Mouse (Mus musculus) mouse embryonic stem cell (cell line): ENCODE data around the gene Atp6v1g1.

Experiments
- in situ Hi-C, 2 experiments: fragments of 300-500 bp; cut with MboI; formaldehyde crosslinking; loops; 1 replicate in 1 of 2; 3 replicates in 1 of 2; pipeline ENCODE4 v1.14.3; 2019 to 2020; ENCODE audit warnings: low sequenced_read_pairs in 2 of 2, low pct_unique_long_range_greater_than_20kb in 1 of 2, mixed read lengths in 1 of 2; ENCODE audit not compliant: unreplicated experiment in 1 of 2

Gene Atp6v1g1

GRCm38 (mm10) chr4:63562742-63563141 is 18.2 kb downstream of the Atp6v1g1 start:
- in situ Hi-C loops = no loop called here

DNA sequence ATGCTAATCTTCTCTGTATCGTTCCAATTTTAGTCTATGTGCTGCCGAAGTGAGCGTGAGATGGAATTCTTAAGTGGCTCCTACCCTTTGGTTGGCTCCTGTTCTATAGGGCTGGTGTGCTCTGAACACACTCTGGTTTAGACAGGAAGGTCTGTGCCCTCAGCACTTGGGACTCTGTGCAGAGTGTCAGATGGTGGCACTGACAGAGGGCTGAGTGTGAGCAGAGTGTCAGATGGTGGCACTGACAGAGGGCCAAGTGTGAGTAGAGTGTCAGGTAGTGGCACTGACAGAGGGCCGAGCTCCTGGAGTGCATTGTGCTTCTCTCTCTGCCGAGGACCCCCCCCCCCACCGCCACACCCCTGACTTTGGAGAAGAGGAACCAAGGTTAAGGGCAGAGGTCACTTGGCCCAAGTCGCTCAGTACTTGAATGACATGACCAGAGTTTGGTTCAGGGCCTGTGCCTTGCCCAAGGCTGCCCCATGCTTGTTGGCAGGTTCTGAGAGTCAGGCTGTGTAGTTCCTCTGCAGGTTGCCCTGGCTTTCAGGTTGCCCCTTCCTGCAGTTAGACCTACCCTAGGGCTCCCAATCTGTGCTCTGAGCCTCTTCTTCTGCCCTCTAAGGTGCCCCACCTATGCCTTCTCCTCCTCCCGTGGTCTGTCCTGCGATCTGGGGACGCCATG is 23.3 kb downstream of the Atp6v1g1 start:
- in situ Hi-C loops = no loop called here

- in situ Hi-C loops = no loop called here
These were observed 24.8 kb downstream of the Atp6v1g1 start for GRCm38 (mm10) chr4:63569322-63569721.

- in situ Hi-C loops = no loop called here
These were observed 25.7 kb downstream of the Atp6v1g1 start for GRCm38 (mm10) chr4:63570208-63570781.

DNA sequence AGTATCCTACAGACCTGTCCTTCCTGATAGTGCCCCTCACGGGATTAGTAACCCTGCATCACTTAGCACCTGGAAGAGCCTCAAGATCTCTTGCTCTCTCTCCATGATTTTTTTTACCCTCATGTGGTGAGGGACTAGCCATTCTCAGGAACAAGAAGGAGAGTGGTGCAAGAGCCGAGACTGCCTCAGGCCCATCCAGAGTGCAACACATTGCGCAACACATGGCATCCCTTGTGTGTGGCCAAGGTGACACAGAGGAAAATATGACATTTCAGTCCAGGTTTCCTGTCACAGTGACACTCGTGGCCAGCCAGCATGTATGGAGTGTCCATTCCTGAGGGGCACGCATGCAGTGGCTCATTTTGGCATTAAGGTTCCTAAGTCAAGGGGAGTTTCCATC is 28.0 kb downstream of the Atp6v1g1 start:
- in situ Hi-C loops = no loop called here

GRCm38 (mm10) chr4:63579649-63580048 is 35.1 kb downstream of the Atp6v1g1 start:
- in situ Hi-C loops = no loop called here

DNA sequence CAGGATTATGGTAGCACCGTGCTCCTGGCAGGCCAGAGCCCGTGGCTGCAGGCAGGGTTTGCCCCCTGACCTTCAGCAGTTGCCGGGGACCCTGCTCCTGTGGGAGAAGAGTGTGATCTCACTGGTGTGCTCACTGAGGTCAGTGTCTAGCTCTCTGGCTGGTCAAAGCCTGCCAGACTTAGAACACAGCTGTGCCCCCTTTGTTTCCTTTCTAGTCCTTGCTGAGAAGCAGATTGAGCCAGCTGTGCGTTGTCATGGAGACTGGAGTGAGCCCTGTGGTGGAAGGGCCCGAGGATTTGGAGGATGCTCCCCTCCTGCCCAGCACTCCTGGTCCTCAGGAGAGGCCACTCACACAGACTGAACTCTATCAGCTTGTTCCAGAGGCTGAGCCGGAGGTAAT is 35.5 kb downstream of the Atp6v1g1 start:
- in situ Hi-C loops = no loop called here

GRCm38 (mm10) chr4:63582580-63582979 is 38.0 kb downstream of the Atp6v1g1 start:
- in situ Hi-C loops = no loop called here

- in situ Hi-C loops = no loop called here
These were observed 40.6 kb downstream of the Atp6v1g1 start for GRCm38 (mm10) chr4:63585216-63585615.

DNA sequence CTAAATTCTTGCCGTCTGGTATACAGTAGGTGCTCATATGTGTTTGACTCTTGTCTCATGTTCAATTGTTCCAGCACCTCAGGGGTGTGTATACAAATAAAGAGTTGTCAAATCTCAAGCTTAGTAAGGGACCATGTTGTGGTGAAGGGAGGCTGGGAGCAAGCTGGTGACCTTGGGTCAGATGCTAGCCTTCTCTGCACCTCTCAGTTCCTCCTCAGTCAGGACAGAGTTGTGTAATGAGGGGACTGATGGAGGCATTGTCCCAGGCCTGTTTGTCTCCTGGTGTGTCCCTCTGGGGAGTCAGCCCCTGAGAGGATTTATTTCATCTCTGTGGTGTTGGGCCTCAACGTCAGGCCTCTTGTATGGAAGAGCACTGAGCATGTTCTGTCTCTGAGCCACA is 41.7 kb downstream of the Atp6v1g1 start:
- in situ Hi-C loops = no loop called here

- in situ Hi-C loops = no loop called here
These were observed 45.4 kb downstream of the Atp6v1g1 start for GRCm38 (mm10) chr4:63589987-63590386.

DNA sequence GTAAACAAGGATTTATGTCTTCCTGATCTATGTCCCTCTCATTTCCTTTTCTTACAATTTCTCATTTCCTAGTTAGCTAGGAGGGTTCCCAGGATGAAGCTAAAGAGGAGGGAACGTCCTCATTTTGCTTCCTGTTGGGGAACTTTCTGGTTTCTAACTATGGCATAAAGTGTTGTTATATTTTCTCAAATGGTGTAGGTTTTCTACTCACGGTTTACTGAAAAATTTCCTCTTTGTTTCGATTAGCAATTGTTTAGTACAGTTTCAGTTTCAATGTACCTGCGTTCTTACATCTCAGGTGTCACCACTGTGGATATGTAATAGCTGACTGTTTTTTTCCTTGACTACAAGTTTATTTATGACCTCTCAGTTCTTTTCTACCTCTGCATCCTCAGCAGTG is 46.0 kb downstream of the Atp6v1g1 start:
- in situ Hi-C loops = no loop called here

DNA sequence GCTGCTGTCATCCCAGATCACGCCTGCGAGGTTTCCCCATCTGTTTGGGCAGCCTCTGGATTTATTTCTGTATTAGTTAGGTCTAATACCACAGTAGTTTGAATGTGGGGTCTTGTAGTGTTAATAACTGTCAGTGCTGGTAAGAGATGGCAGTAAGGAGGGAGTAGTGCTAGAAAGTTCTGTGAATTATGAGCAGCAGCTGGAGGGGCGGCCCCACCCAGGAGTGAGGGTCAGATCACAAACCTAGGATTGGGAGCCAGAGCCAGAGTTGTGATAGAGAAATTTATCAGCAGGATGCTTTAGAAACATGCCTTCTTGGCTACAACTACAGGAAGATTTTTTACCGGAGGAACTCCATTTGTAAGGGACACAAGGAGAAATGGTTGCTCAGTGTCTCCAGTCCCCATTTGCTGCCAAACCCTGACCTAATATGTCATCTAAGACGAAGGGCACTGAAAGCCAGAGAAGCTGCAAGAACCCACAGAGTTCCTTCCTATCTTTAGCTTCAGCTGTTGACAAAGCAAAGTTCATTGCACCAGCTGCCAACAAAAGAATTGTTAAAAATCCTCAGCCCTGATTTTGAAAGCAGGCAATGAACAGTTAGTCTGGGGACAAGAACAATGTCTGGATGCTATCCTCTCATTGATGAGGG is 50.0 kb downstream of the Atp6v1g1 start:
- in situ Hi-C loops = no loop called here

- in situ Hi-C loops = no loop called here
These were observed 50.7 kb downstream of the Atp6v1g1 start for GRCm38 (mm10) chr4:63595259-63595658.

DNA sequence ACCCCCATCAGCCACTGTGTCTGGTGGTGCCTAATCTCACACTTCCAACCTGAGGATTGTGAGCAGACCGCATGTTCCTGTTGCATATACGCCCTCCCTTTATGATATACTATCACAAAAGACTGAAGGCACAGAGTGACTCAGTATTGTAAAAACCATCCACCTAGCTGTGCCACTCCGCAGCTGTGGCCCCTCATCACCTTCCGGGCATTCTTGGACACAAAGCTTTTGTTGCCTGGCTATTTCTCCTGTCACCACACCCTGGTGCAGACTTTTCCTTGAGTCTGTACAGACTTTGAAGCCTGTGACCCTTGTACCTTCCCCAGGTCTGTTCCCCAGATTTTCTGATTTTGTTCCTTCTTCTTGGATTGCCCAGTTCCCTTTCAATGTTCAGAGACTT is 51.4 kb downstream of the Atp6v1g1 start:
- in situ Hi-C loops = no loop called here
